Mouse (Mus musculus): ENCODE results near the gene Igfbpl1. TPM values are rescaled to one million over a fixed set of nuclear protein-coding genes. Genes with fewer than 3 reads are reported as not detected.

Igfbpl1 gene
- polyA plus RNA-seq, 1 experiment from 2014 or later = 16.8 TPM

GRCm38 (mm10) chr4:45815542-45815941 lies 11.2 kb downstream of the Igfbpl1 start:
- H3K9ac ChIP-seq (ENCODE audit: low read depth, low read length) = no peak overlapping the region
- no peak overlapping the region for H3K4me2 ChIP-seq
- H3K27me3 ChIP-seq (ENCODE audit: control insufficient read depth, insufficient read depth, low read length) = peaks cover 4% of the 10 kb centered on the region
- H3K36me3 ChIP-seq (ENCODE audit: control insufficient read depth, insufficient read depth, low read length) = no peaks in the 10 kb centered on the region
- ATAC-seq (replicated peaks; ENCODE audit: insufficient number of reproducible peaks, low FRiP score, low TSS enrichment) = no peak
- 39% methylated on average over 7 of the region's 7 CpGs for WGBS (ENCODE audit: insufficient replicate concordance)
- no peaks in the 10 kb centered on the region for H3K9me3 ChIP-seq (replicated peaks; ENCODE audit: control insufficient read depth, low read length)
- peaks cover 17% of the 10 kb centered on the region for H3K4me1 ChIP-seq (ENCODE audit: control insufficient read depth, insufficient read depth, low read length)
- no peak overlapping the region for H3K27ac ChIP-seq (ENCODE audit: low read depth, low read length)
- H3K4me3 ChIP-seq (ENCODE audit: low read depth, low read length) = no peak overlapping the region

GRCm38 (mm10) chr4:45811250-45811649 lies 15.5 kb downstream of the Igfbpl1 start:
- H3K4me1 ChIP-seq (ENCODE audit: control insufficient read depth, insufficient read depth, low read length) = no peaks in the 10 kb centered on the region
- no peak overlapping the region for H3K9ac ChIP-seq (ENCODE audit: low read depth, low read length)
- H3K27ac ChIP-seq (ENCODE audit: low read depth, low read length) = no peak overlapping the region
- no peak overlapping the region for H3K4me3 ChIP-seq (ENCODE audit: low read depth, low read length)
- no peaks in the 10 kb centered on the region for H3K36me3 ChIP-seq (ENCODE audit: control insufficient read depth, insufficient read depth, low read length)
- peaks cover 9% of the 10 kb centered on the region for H3K27me3 ChIP-seq (ENCODE audit: control insufficient read depth, insufficient read depth, low read length)
- H3K4me2 ChIP-seq = no peak overlapping the region
- no peak for ATAC-seq (replicated peaks; ENCODE audit: insufficient number of reproducible peaks, low FRiP score, low TSS enrichment)
- H3K9me3 ChIP-seq (replicated peaks; ENCODE audit: control insufficient read depth, low read length) = no peaks in the 10 kb centered on the region
- WGBS (ENCODE audit: insufficient replicate concordance) = 30% methylated on average over 8 of the region's 8 CpGs

GRCm38 (mm10) chr4:45808034-45808433 lies 18.7 kb downstream of the Igfbpl1 start:
- no peaks in the 10 kb centered on the region for H3K9me3 ChIP-seq (replicated peaks; ENCODE audit: control insufficient read depth, low read length)
- no peak for ATAC-seq (replicated peaks; ENCODE audit: insufficient number of reproducible peaks, low FRiP score, low TSS enrichment)
- H3K4me1 ChIP-seq (ENCODE audit: control insufficient read depth, insufficient read depth, low read length) = no peaks in the 10 kb centered on the region
- H3K9ac ChIP-seq (ENCODE audit: low read depth, low read length) = no peak overlapping the region
- 52% methylated on average over 7 of the region's 7 CpGs for WGBS (ENCODE audit: insufficient replicate concordance)
- peaks cover 9% of the 10 kb centered on the region for H3K27me3 ChIP-seq (ENCODE audit: control insufficient read depth, insufficient read depth, low read length)
- peaks cover 2% of the 10 kb centered on the region; the same call in 1 of the 2 replicates for H3K36me3 ChIP-seq (ENCODE audit: control insufficient read depth, insufficient read depth, low read length)
- H3K4me2 ChIP-seq = no peak overlapping the region
- no peak overlapping the region for H3K27ac ChIP-seq (ENCODE audit: low read depth, low read length)
- no peak overlapping the region for H3K4me3 ChIP-seq (ENCODE audit: low read depth, low read length)

DNA sequence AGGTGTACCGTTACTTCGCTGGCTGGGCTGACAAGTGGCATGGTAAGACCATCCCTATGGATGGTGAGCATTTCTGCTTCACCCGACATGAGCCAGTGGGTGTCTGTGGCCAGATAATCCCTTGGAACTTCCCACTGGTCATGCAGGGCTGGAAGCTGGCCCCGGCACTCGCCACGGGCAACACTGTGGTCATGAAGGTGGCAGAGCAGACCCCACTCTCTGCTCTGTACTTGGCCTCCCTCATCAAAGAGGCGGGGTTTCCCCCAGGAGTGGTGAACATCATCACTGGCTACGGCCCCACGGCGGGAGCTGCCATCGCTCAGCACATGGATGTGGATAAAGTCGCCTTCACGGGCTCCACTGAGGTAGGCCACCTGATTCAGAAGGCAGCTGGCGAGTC lies 23.8 kb downstream of the Igfbpl1 start:
- 91% methylated on average over 14 of the region's 14 CpGs for WGBS (ENCODE audit: insufficient replicate concordance)
- Histone ChIP-seq H3K9ac (ENCODE audit: low read depth, low read length) (no peak overlapping the region), H3K4me3 (ENCODE audit: low read depth, low read length) (no peak overlapping the region), H3K4me1 (ENCODE audit: control insufficient read depth, insufficient read depth, low read length) (peaks cover 3% of the 10 kb centered on the region; the same call in 1 of the 2 replicates), H3K27ac (ENCODE audit: low read depth, low read length) (no peak overlapping the region), H3K27me3 (ENCODE audit: control insufficient read depth, insufficient read depth, low read length) (peaks cover 3% of the 10 kb centered on the region; the same call in 1 of the 2 replicates), H3K9me3 (replicated peaks; ENCODE audit: control insufficient read depth, low read length) (no peaks in the 10 kb centered on the region), H3K36me3 (ENCODE audit: control insufficient read depth, insufficient read depth, low read length) (peaks cover 3% of the 10 kb centered on the region; the same call in 1 of the 2 replicates), H3K4me2 (no peak overlapping the region)
- ATAC-seq (replicated peaks; ENCODE audit: insufficient number of reproducible peaks, low FRiP score, low TSS enrichment) = no peak

GRCm38 (mm10) chr4:45799956-45800537 lies 26.7 kb downstream of the Igfbpl1 start:
- H3K9me3 ChIP-seq (replicated peaks; ENCODE audit: control insufficient read depth, low read length) = no peaks in the 10 kb centered on the region
- 18% methylated on average over 3 of the region's 3 CpGs for WGBS (ENCODE audit: insufficient replicate concordance)
- H3K4me3 ChIP-seq (ENCODE audit: low read depth, low read length) = no peak overlapping the region
- no peaks in the 10 kb centered on the region for H3K27me3 ChIP-seq (ENCODE audit: control insufficient read depth, insufficient read depth, low read length)
- no peak overlapping the region for H3K9ac ChIP-seq (ENCODE audit: low read depth, low read length)
- peak overlapping the region; percentile 31 for H3K27ac ChIP-seq (ENCODE audit: low read depth, low read length)
- no peak for ATAC-seq (replicated peaks; ENCODE audit: insufficient number of reproducible peaks, low FRiP score, low TSS enrichment)
- peaks cover 23% of the 10 kb centered on the region for H3K4me1 ChIP-seq (ENCODE audit: control insufficient read depth, insufficient read depth, low read length)
- H3K4me2 ChIP-seq = peak overlapping the region; percentile 75
- H3K36me3 ChIP-seq (ENCODE audit: control insufficient read depth, insufficient read depth, low read length) = peaks cover 3% of the 10 kb centered on the region; the same call in 1 of the 2 replicates

DNA sequence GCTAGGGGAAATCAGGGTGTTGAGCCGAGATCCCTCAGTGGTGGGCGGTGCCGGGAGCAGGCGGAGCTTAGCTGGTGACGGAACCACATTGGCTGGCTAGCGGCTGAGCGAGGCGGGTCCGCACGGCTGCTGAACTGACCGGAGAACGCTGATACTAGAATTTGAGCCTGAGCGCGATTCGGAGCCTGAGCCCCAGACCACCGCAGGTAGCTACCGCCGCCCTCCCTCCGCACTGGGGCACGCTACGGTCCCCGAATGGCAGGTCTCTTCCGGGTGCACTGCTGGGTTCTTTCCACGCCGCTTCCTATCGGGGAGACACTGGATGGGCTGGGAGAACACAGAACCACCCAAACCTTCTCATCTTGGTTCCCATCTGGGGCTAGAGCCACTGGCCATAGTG lies 27.8 kb downstream of the Igfbpl1 start, which contains the start of gene Aldh1b1:
Aldh1b1 (plus strand) TSS at position 59 of the 400 bp plus-strand sequence.
- under 1% methylated on average over 26 of the region's 26 CpGs for WGBS (ENCODE audit: insufficient replicate concordance)
- no peaks in the 10 kb centered on the region for H3K27me3 ChIP-seq (ENCODE audit: control insufficient read depth, insufficient read depth, low read length)
- peaks cover 23% of the 10 kb centered on the region for H3K4me1 ChIP-seq (ENCODE audit: control insufficient read depth, insufficient read depth, low read length)
- peak; percentile 36; the same call in 1 of the 2 replicates for ATAC-seq (replicated peaks; ENCODE audit: insufficient number of reproducible peaks, low FRiP score, low TSS enrichment)
- peak within 1 kb of the TSS; percentile 54 for H3K4me3 ChIP-seq (ENCODE audit: low read depth, low read length)
- peaks cover 3% of the 10 kb centered on the region; the same call in 1 of the 2 replicates for H3K36me3 ChIP-seq (ENCODE audit: control insufficient read depth, insufficient read depth, low read length)
- peak within 1 kb of the TSS; percentile 75 for H3K4me2 ChIP-seq
- H3K27ac ChIP-seq (ENCODE audit: low read depth, low read length) = peak within 1 kb of the TSS; percentile 31; the same call in 1 of the 2 replicates
- H3K9me3 ChIP-seq (replicated peaks; ENCODE audit: control insufficient read depth, low read length) = no peaks in the 10 kb centered on the region
- peak within 1 kb of the TSS; percentile 65 for H3K9ac ChIP-seq (ENCODE audit: low read depth, low read length)

- H3K27ac ChIP-seq (ENCODE audit: low read depth, low read length) = 0 out of 2 replicates have a peak overlapping the region, but pooled peaks have one; percentile 22
Measured at GRCm38 (mm10) chr4:45796760-45797159, 30.0 kb downstream of the Igfbpl1 start.

DNA sequence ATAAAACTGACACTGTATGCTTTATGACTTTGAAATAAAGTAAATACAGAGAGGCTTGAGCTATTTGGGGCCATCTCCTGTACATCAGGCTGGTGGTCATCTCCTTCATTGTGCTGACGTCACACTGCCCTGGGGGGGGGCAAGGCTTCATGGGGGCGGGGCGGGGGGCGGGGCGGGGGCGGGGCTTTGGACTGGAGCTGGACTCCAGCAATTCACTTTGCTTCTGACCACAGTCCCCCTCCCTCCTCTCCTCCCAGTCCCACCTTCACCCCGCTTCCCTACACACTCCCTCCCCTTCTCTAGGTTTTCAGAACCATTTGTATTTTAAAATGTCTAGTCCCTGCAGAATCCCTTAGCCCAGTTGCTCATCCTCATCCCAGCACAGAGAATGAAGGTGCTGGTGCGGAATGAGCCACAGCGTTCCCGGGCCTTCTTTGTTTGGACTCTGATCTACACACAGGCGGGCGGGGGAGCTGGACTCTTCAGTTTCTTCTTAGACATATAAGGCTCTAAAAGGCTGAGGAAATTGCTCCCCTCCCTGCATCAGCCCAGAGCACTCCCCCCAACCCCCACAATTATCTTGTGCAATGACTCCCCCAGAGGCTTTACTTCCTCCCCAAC lies 31.4 kb downstream of the Igfbpl1 start:
- Histone ChIP-seq H3K36me3 (ENCODE audit: control insufficient read depth, insufficient read depth, low read length) (no peaks in the 10 kb centered on the region), H3K27ac (ENCODE audit: low read depth, low read length) (0 out of 2 replicates have a peak overlapping the region, but pooled peaks have one; percentile 50), H3K9me3 (replicated peaks; ENCODE audit: control insufficient read depth, low read length) (no peaks in the 10 kb centered on the region), H3K4me2 (peak overlapping the region; percentile 63), H3K9ac (ENCODE audit: low read depth, low read length) (peak overlapping the region; percentile 65), H3K4me3 (ENCODE audit: low read depth, low read length) (peak overlapping the region; percentile 22; the same call in 1 of the 2 replicates), H3K27me3 (ENCODE audit: control insufficient read depth, insufficient read depth, low read length) (no peaks in the 10 kb centered on the region; the same call in none of the 2 replicates), H3K4me1 (ENCODE audit: control insufficient read depth, insufficient read depth, low read length) (peaks cover 26% of the 10 kb centered on the region)
- WGBS (ENCODE audit: insufficient replicate concordance) = 7% methylated on average over 12 of the region's 12 CpGs
- ATAC-seq (replicated peaks; ENCODE audit: insufficient number of reproducible peaks, low FRiP score, low TSS enrichment) = no peak

More at GRCm38 (mm10) chr4:45796760-45797159, 30.0 kb downstream of the Igfbpl1 start:
- H3K27me3 ChIP-seq (ENCODE audit: control insufficient read depth, insufficient read depth, low read length) = no peaks in the 10 kb centered on the region; the same call in none of the 2 replicates
- H3K36me3 ChIP-seq (ENCODE audit: control insufficient read depth, insufficient read depth, low read length) = no peaks in the 10 kb centered on the region
- no peak overlapping the region for H3K9ac ChIP-seq (ENCODE audit: low read depth, low read length)
- WGBS (ENCODE audit: insufficient replicate concordance) = 17% methylated on average over 5 of the region's 5 CpGs
- no peak for ATAC-seq (replicated peaks; ENCODE audit: insufficient number of reproducible peaks, low FRiP score, low TSS enrichment)
- H3K9me3 ChIP-seq (replicated peaks; ENCODE audit: control insufficient read depth, low read length) = no peaks in the 10 kb centered on the region
- H3K4me2 ChIP-seq = no peak overlapping the region; the same call in 1 of the 2 replicates
- H3K4me3 ChIP-seq (ENCODE audit: low read depth, low read length) = no peak overlapping the region
- peaks cover 23% of the 10 kb centered on the region for H3K4me1 ChIP-seq (ENCODE audit: control insufficient read depth, insufficient read depth, low read length)

All from heart, embryonic 11.5 days (tissue).